Mouse (Mus musculus) skeletal muscle tissue, adult 2 months (tissue): ENCODE results near the gene Sdk1.
A peak's percentile ranks its signal among the peaks of the same experiment; 100 is the strongest.

Source experiments
- DNase-seq: peaks from one replicate; pipeline ENCODE4 v3.0.0-alpha.2; 2012; ENCODE audit warnings: low read depth, low spot score

Sdk1 gene

DNA sequence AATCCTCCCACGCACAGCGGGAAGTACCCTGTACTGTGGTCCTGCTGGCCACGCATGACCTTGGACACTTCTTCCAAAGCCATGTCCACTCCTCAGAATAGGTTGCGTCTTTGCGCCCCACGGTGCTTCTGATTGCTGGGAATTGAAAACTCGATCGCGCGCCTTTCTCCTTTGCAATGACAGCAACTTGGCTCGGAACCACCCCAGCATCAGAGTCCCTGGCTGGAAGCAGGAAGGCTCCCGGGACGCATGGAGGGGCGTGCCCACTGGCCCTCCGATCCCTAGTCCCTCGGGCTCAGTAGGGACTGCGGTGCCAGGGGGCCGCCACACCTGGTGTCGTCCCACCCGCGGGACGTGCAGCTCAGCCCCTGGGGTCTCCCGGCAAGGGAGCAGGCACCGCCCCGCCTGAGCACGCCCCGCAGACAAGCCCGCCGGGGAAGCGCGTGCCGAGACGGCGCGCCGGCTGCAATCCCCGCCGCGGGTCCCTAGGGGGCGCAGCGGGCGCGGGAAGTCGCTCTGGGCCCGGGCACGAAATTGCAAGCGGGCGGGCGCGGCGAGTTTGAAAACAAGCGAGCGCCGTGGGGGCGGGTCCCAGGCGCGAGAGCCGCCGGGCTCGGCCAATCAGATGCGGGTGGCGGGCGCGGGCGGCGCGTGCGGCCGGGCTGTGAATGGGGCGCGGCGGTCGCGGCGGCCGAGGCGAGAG lies at the start of gene Sdk1:
Sdk1 (plus strand) TSS at position 650 of the 703 bp plus-strand sequence.
- DNase-seq, result peak; percentile 82

DNA sequence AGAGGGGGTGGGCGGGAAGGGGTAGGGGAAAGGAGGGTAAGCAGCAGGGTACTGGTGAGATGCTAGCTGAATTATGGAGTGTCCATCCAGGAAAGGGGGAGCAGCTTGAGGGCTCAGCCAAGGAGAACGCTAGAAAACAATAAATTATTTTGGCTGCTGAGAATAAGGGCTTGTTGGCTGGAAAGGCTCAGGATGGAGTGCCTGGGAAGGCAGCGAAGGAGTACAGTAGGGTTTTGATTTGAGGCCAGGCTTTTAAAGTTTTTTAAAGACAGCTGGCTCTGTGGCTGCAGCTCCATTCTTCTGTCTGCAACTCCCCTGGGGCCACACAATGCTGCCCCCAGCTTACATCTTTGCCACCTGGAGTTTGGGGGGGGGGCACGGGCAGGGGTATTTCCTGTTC lies 44.0 kb upstream of the Sdk1 start:
- no peak for DNase-seq

DNA sequence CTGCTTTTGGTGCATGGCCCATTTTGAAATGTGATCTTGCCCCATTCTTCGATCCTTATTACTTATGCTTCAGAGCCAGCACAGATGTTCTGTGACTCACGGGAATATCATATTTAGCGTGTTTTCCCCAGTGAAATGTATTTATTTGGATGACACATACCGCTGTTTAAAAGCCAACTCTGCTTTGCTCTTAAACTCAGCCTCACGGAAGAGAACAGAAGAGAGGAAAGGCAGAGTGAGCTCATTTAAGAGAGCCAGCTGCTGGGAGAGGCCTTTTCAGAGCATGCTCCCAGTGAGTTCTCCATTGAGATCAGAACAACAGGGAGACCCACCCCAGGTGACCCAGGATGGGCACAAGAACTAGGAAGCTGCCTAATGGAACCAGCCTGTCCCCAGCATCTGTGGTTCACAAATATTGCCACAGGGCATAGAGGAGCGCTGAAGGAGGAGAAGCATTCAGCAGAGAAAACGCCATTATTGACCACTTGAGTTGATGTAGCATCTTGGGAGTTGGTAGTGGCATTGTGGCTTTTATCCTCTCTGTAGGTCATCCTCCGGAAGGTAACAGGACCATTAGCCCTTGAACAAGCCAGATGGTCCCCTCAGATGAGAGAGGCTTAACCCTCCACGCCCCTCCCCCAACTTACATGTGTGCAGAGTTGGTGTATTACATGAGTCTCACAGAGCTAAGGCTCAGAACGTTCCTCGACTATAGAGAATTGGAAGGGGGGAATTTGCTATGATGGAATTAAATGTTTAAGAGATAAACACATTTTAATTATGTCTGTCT lies 38.8 kb upstream of the Sdk1 start:
- peak; percentile 34 for DNase-seq

DNA sequence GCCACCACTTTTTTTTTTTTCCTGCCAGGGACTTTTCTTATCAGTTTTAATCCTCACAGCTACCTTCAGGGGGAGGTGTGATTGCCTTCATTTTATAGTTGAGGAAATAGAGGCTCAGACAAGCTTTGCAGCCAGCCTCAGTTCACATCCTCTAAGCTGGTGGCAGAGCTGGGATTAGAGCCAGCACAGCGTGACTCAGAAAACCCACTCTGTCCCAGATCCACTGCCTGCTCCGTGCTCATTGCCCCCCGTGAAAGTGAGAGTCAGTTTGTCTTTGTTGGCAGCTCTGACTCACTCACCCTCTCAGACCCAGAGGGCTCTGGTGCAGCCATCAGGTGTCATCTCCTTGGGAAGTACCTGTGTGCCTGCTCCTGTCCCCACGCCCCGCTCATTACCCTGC lies 34.2 kb upstream of the Sdk1 start:
- no peak for DNase-seq

DNA sequence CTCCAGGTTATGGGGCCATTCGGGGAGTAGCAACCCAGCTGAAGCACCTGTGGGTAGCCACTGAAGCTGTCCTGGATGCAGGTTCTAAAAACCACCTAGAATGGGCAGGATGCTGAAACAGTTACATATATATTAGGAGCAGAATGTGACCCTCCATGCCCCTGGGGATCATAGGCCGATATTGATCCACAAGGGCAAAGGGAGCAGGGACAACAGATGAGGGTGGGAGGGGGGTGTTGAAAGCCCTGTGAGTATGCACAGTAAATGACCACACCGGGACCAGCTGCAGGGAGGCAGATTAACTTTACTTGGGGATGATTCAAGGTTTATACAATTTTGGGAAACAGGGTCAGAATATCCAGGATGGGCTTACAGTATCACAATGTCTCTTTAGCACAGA lies 16.0 kb upstream of the Sdk1 start:
- DNase-seq, result no peak

DNA sequence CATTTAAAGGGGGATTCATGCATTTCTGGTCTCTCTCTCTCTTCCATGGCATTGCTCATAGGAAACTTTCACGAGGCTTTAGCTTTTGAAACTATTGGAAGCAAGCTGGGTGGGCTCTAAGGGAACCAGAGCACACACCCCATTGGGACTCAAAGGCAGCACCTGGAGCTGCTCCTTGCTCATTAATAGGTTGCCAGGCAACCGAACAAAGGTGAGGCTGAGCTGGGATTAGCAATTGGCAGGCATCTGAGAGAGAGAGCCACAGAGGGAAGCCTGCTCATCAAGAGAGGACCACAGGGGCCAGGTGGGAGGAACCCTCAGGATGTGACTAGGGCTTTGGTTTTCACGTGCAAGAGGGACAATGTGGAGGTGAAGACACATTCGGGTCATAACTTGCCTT lies 7.0 kb upstream of the Sdk1 start:
- no peak for DNase-seq

DNA sequence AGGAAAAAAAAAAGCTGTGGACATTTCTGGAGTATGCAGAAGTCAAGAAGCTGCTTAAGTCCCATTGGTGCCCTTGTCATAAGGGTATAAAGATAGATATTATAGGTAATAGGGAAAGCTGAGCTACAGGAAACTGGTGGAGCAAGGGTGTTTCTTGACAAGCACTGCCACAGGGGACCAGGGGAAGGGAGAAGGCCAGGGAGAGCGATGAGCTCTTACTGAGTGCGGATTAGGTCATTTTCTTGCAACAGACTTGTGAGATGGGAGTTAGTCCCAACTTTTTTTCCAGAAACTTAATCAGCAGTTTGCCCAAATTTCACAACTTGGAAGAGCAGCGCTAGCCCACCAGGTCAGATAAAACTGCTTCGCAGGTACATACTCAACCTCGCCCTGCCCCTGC lies 1.9 kb upstream of the Sdk1 start:
- DNase-seq, result peak; percentile 53

DNA sequence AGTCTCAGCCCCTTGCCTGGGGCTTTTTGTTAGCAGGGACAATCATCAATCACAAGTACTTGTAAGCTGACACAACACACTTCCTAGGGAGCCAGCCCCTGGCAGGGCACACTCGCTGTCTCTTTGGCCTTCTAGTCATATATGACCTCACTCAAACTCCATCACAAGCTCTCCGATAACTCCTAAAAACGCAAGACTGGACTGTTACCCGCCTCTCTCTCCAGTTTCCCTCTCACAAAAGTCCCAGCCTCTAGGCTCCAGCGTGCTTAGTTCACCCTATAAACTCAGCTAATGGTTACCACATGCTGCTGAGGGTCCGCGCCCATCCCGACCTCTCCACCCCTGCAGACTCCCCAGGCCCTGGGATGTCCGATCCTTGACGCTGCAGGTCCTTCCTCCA lies 849 bp upstream of the Sdk1 start:
- DNase-seq, result peak; percentile 52

DNA sequence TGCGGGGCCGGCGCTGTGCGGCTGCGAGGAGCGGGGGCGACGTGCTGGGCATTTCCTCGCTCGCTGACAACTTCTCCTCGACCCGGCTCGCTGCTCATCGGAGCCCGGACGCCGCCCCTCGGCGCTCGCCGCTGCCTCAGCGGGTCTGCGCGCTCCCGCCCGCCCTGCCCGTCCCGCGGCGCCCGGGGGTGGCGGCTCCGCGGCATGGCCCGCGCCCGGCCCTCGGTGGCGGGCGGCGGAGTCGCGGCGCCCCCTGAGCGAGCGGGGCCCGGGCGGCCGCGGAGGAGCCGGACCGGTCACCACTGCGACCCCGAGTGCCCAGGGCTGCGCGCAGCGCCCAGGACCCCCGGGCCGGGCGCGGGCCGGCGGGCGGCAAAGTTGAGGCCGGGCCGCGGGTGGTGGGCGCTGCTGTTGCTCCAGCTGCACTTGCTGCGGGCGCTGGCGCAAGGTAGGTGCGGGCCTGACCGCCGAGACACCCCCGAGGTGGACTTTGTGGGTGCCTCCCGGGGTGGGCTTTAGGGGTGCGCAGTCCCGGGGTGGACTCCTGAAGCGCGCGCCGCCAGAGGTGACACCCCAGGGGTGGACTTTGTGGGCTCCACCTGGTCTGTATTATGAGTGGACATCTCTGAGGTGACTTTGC lies 475 bp downstream of the Sdk1 start:
- no peak for DNase-seq

DNA sequence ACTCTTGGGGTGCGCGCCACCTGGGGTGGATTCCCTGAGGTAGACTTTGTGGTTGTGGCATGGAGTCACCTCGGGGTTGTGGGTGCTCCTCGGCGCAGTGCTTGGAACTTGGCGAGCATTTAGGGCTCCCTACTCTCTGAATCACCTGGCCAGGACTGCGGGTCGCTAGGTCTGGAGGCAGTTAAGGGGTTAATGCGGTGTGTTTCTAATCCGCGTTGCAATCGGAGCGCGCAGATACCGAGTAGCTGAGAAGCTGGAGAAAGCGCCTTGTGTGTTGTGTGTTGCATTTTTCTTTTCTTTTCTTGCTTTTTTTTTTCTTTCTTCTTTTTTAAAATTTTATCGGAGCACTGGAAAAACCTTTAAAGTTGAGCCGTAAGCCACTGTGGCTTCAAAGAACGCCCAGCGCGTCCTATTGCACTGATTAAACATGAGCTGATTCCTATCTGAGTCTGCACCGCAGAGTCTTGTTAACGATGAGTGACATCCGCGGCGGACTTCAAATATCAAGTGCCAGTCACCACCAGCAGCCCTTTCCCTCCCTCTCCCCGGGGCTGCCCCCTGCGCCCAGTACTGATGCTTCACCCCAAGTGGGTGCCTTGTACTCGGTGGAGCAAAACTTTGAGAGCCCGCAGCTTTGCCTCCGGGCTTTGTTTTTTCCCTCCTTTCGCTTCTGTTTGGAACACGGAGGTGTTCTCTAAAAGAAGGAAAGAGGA lies 2.1 kb downstream of the Sdk1 start:
- no peak for DNase-seq

DNA sequence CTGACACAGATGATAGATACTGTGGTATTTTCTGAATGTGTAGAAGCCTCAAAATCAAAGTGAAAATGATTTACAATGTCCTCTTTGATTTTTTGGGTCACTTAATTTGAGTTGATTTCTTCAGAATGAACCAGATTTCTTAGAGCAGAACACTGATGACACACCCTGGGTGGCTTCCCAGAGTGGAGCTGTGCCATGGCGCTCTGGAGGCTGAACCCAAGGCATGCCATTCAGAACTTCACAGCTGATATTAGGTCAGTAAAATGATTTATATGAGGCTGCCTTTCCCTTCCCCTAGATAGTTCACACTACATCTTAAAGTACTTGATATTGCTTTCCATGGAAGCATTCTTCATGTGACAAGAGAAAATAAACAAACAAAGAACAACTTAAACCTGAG lies 23.0 kb downstream of the Sdk1 start:
- no peak for DNase-seq

DNA sequence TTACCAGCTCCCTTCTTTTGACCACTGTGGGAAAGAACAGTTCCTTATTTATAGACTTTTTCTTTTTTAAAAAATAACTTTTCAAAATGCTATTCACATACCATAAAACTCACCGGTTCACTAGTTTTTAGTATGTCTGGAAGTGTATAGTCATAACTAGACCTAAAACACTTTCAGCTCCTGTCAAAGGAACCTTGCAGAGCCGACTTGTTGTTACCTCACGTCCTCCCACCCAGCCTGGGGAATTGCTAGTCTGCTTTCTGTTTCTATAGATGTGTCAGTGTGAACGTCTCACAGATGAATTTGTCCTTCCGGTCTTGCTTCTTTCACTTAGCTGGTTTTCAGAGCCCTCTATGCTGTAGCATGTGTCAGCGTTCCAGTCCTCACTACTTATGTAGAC lies 35.8 kb downstream of the Sdk1 start:
- no peak for DNase-seq

DNA sequence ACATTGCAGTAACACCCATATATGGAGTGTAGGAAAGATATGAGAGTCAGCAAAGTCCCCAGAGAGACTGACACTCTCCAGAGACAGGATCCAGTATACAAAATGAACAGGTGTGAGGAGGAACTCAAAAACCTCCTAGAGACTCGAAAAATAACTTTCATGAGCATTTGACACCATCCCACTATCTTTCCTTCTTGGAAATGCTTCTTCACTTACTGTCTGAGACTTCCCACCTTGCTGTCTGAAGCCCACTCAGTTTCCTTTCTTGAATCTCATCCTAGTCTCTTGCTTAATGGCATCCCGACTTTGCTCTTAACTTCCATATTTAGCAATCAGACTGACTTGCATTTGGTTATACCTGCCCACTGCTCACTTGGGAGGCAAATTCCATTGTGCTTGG lies 40.5 kb downstream of the Sdk1 start:
- DNase-seq, result no peak

DNA sequence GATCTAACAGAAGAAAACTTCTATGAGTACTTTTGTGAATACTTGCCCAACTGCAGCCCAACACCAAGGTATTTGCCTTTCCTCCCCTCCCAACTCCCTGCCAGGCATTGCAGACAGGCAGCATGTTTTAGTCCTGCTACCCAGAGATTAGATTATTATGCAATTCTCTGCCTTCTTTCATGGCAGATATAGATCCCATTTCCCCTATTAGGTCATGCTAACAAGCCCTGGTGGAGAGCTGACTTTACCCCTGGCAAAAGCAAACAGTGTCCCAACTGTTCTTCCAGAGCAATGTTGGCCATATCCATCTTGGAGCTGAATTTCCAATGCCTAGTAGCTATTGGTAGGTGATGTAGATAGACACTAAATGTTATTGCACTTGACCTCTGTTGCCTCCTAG lies 48.3 kb downstream of the Sdk1 start:
- DNase-seq, result no peak

DNA sequence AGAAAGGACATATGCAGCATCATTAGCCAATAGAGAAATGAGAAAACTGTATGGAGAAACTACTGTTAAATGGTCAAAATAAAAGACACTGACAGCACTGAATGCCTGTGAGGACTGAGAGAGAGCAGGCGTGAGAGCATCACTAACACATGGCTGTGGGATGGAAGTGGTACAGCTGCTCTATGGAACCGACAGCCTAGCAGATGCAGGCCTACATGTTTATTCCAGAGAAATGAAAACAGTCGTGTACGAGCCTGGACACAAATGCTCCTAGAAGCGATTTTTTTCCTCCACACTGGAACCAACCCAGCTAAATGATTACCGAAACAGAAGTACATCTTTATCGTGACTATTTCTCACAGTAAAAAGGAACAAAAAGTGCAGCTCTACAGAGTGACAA lies 54.0 kb downstream of the Sdk1 start:
- no peak for DNase-seq

DNA sequence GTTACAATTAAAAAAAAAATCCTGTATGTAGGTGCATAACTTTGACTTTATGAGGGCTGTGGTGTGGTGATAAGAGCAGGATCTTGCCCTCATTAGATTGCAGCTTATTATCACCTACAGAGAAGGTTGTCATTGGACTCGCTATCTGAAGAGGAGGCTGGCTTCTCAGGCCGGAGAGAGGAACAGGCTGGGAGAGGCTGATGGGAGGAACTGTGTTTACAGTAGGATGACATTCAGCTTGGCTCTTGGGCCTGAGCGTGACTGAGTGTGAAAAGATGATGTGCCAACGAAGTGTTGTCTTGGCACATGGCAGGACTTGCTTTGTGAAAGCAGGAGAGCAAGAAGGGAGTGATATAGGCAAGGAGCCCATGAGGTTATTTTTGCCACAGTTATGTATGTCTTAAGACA lies 61.0 kb downstream of the Sdk1 start:
- DNase-seq, result no peak

DNA sequence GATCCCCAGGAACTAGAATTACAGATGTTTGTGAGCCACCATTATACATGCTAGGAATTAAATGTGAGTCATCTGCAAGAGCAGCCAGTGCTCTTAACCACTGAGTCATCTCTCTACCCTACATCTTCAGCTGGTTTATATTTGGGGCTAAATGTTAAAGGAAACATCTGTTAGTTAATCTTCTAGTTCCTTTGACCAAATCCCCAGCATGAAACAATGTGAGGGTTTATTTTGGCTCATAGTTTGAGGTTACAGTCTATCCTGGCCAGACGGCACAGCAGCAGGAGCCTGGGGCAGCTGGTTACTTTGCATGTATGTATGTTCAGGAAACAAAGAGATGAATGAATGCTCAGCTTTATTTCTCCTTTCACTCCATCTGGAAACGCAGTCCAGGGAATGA lies 62.5 kb downstream of the Sdk1 start:
- DNase-seq, result no peak

DNA sequence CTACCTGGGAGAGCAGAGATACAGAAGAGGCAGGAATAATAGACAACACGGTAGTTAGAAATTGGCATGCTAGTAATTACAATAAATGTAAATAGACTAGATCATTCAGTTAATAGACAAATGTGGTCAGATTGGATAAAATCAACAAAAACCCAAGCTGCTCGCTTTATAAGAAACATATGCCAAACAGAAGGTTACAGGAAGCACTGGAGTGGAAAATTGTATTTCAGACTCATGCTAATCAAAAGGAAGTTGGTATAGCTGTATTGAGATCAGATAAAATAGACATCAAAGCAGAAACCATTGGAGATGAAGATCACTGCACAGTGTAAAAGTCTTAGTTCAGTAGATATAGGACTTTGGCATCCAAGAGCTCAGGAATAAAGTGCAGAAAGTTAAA lies 63.4 kb downstream of the Sdk1 start:
- no peak for DNase-seq

DNA sequence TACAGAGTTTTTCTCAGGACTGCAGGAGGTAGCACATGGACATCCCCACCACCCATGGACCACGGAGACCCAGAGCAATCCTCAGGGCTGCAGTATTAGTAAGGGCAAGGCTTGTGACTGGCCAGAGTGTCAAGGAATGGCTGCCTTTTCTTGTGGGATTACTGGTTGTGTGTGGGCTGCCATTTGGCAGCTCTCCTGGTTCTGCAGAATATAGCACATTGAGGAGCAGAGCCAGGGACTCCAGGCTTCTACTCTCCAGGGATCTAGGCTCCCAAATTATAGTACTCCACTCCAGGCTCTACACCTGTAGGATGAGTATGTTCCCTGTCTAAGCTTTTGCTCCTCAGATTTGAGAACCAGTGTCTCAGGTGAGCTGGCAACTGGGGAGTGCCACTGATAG lies 69.4 kb downstream of the Sdk1 start:
- no peak for DNase-seq

DNA sequence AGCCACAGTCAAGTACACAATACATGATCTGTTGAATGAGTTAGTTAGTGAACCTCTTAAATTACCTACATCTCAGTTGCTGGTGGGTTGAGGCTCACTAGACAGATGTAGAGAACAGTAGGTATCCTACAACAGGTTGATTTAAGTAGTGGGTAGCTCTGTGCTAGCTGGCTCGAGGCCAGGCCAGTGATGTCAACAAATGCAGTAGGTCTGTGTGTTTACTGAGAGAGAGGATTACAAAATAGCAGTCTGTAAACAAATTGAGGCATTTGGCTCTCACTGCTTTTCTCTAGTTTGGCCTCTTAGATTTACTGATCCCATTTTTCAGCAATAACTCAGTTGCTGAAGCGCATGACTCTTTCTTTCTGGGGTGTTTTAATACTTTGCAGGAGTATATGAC lies 70.5 kb downstream of the Sdk1 start:
- no peak for DNase-seq

DNA sequence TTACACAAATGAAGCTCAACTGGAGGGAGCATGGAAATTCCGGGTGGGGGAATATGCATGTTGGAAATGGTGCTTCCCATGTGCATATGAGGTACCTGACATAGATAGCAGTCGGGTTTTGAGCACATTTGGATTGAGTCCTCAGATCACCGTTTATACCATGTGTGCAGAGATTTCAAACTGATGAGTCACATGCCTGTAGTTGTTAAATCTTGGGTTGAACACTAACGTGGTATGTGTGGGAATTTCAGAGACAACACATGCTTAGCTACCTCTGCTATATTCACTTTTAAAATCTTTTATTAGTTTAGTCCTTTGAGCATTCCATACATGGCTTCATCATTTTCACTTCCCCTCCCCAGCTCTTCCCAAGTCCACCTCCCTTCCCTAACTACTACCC lies 71.0 kb downstream of the Sdk1 start:
- DNase-seq, result no peak

DNA sequence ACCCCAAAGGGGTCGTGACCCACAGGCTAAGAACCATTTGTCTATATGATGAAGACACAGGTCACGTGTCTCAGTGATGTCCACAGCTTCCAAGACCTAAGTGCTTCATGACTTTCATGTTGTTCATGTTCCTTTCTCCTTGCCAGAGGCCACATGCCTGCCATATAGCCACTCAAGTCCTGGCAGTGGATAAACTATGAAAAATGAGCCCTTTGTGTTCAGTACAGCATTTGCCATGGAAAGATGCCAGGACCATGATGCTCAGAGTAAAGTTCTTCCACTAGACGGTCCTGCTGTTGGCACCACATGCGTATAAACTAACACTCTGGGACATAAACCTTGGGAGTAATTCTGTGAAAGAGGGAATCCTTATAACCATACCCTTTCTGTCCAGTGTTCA lies 75.8 kb downstream of the Sdk1 start:
- DNase-seq, result no peak
